Mouse (Mus musculus) G1E (cell line): ENCODE measurements around the gene Rab10. TPM values are rescaled to one million over a fixed set of nuclear protein-coding genes. Genes with fewer than 3 reads are reported as not detected.

Source experiments
- ATAC-seq: 2 replicates; pipeline ENCODE4 v1.8.0; 2016; ENCODE audit warnings: mild to moderate bottlenecking; ENCODE audit not compliant: insufficient number of reproducible peaks, poor library complexity, low FRiP score, severe bottlenecking; ENCODE audit errors: extremely low read depth
- DNase-seq: peaks from one replicate; pipeline ENCODE4 v3.0.0; 2012; ENCODE audit warnings: low spot score
- H3K27me3 ChIP-seq: 2 replicates; pipeline ENCODE4 v1.6.1; 2012; ENCODE audit warnings: mild to moderate bottlenecking, low read length, inconsistent platforms; ENCODE audit not compliant: insufficient read depth
- H3K36me3 ChIP-seq: replicated peaks from 2 replicates; pipeline ENCODE3; 2012; ENCODE audit warnings: mild to moderate bottlenecking, inconsistent platforms
- H3K4me1 ChIP-seq: 2 replicates; pipeline ENCODE4 v1.6.1; 2012; ENCODE audit warnings: low read depth, low read length, inconsistent platforms, mixed read lengths; ENCODE audit not compliant: insufficient read depth
- H3K4me3 ChIP-seq: 2 replicates; pipeline ENCODE4 v1.5.1; 2012; ENCODE audit warnings: low read depth, mild to moderate bottlenecking, inconsistent platforms, low read length, moderate library complexity, mixed read lengths
- H3K9me3 ChIP-seq: replicated peaks from 2 replicates; pipeline ENCODE4 v1.6.1; 2012; ENCODE audit warnings: inconsistent platforms
- CTCF ChIP-seq: IDR thresholded peaks from 2 replicates; pipeline ENCODE4 v1.5.1; 2012; ENCODE audit warnings: low read depth, low read length, inconsistent platforms, mixed read lengths
- GATA1 ChIP-seq: IDR thresholded peaks from 2 replicates; pipeline ENCODE4 v1.6.1; 2012; ENCODE audit warnings: borderline replicate concordance, low read length, inconsistent platforms, mixed read lengths
- GATA2 ChIP-seq: IDR thresholded peaks from 2 replicates; pipeline ENCODE4 v1.6.1; 2012; ENCODE audit warnings: low read depth, low read length, inconsistent platforms, borderline replicate concordance
- POLR2AphosphoS5 ChIP-seq: IDR thresholded peaks from 2 replicates; pipeline ENCODE4 v1.6.1; 2012; ENCODE audit warnings: low read depth, low read length, inconsistent platforms; ENCODE audit not compliant: insufficient replicate concordance
- TAL1 ChIP-seq: conservative IDR thresholded peaks from 2 replicates; pipeline ENCODE4 v1.6.1; 2012; ENCODE audit warnings: low read depth, low read length, inconsistent platforms, mixed read lengths
- polyA plus RNA-seq: library from polyadenylated mRNA; stranded (reverse); fragments of >175 nt; gene quantifications from 2 replicates; pipeline ENCODE4 v1.2.3, GENCODE M21; 2012
- total RNA-seq, 2 experiments: library from RNA; stranded (forward) in 1 of 2; stranded (reverse) in 1 of 2; fragments of 200-1000 nt in 1 of 2; fragments of >200 nt in 1 of 2; fragmentation: Nextera tagmentation in 1 of 2; gene quantifications; 2 replicates each; pipeline ENCODE4 v1.2.3; 2014 to 2017

Rab10 gene
- total and polyA plus RNA-seq, 3 experiments = 50.0 to 156 (median 131) TPM

DNA sequence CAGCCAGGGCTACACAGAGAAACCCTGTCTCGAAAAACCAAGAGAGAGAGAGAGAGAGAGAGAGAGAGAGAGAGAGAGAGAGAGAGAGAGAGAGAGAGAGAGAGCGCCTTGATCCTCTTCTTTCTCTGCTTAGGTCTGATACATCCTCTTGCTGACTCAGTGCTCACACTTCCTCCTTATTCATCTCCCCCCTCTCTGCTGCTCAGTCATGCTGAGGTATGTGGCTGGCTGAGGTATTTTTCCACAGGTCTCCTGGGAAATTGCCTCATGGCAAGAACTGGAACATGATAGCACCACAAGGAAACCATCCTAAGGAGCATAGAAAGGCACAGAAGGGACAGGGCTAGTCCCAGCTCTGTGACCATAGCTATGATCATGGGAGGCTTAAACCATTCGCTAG lies 39.6 kb upstream of the Rab10 start:
- H3K36me3 ChIP-seq = no peaks in the 10 kb centered on the region
- ATAC-seq = no peak
- H3K4me1 ChIP-seq = no peaks in the 10 kb centered on the region
- no peak for TF ChIP-seq CTCF
- no peak for TF ChIP-seq GATA2
- no peak for TF ChIP-seq GATA1
- no peak for TF ChIP-seq TAL1
- TF ChIP-seq POLR2AphosphoS5 = no peak
- no peak for DNase-seq
- H3K4me3 ChIP-seq = no peak overlapping the region
- H3K27me3 ChIP-seq = no peaks in the 10 kb centered on the region
- no peaks in the 10 kb centered on the region for H3K9me3 ChIP-seq

GRCm38 (mm10) chr12:3347682-3348081 lies 37.9 kb upstream of the Rab10 start:
- Histone ChIP-seq H3K9me3 (no peaks in the 10 kb centered on the region), H3K4me1 (no peaks in the 10 kb centered on the region), H3K4me3 (no peak overlapping the region), H3K27me3 (no peaks in the 10 kb centered on the region), H3K36me3 (no peaks in the 10 kb centered on the region)
- TF ChIP-seq GATA2 (no peak), POLR2AphosphoS5 (no peak), CTCF (no peak), GATA1 (no peak), TAL1 (no peak)
- ATAC-seq = no peak
- DNase-seq = no peak

DNA sequence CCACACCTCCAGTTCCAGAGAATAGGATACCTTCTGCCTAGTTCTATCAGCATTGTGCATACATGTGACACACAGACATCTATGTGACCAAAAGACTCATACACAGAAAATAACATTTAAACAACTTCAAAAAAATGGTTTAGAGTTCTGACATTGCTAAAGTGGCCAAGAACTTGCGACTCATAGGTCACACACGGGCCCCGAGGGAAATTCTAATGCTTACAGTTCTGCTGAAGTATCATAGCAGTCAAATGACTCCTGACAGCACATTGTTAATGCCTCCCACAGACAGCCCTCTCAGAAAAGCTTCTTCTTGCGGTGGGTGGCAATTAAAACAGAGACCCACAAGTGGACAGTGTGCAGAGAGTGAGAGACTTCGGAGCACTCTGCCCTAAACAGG lies 35.3 kb upstream of the Rab10 start:
- DNase-seq = no peak
- Histone ChIP-seq H3K4me1 (no peaks in the 10 kb centered on the region), H3K36me3 (no peaks in the 10 kb centered on the region), H3K4me3 (no peak overlapping the region), H3K9me3 (no peaks in the 10 kb centered on the region), H3K27me3 (no peaks in the 10 kb centered on the region)
- ATAC-seq = no peak
- TF ChIP-seq GATA2 = no peak
- TF ChIP-seq POLR2AphosphoS5 = no peak
- TF ChIP-seq TAL1 = no peak
- no peak for TF ChIP-seq GATA1
- TF ChIP-seq CTCF = no peak

DNA sequence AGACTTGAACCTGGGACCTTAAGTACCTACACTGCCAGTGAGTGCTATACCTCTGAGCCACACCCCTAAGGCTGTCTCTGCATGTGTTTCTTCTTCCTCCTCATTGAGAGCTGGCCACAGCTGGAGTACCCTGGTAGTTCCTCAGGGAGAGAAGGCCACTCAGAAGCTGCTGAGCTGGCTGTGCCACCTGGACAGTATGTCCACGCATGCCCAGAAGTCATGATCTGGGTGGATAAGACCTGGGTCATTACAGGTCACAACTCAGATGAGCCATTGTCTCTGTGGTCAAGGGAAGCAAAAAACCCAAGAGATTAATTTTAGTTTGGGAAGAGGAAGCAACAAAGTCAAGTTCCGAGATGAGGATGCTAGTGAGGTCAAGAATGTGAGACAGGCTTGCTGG lies 34.4 kb upstream of the Rab10 start:
- TF ChIP-seq CTCF = no peak
- no peak for TF ChIP-seq GATA1
- TF ChIP-seq POLR2AphosphoS5 = no peak
- no peak for TF ChIP-seq GATA2
- TF ChIP-seq TAL1 = no peak
- H3K27me3 ChIP-seq = no peaks in the 10 kb centered on the region
- no peak overlapping the region for H3K4me3 ChIP-seq
- ATAC-seq = no peak
- no peaks in the 10 kb centered on the region for H3K4me1 ChIP-seq
- H3K36me3 ChIP-seq = no peaks in the 10 kb centered on the region
- no peaks in the 10 kb centered on the region for H3K9me3 ChIP-seq
- DNase-seq = no peak

DNA sequence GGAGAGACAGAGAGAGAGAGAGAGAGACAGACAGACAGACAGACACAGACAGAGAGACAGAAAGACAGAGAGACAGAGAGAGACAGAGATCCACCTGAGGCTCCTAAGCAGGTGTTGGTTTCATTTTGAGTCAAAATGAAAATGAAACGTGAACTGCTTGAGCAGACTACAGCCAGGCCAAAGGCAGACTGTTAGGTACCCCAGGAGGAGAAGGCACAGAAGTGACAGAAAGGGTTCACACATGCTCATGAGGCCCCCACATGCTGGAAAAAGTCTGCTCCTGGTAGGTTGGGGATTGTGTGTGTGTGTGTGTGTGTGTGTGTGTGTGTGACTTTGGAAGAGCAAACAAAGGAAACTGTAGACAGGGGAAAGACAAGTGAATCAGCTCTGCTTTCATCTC lies 29.2 kb upstream of the Rab10 start:
- H3K9me3 ChIP-seq = no peaks in the 10 kb centered on the region
- TF ChIP-seq TAL1 (no peak), CTCF (no peak), GATA2 (no peak), POLR2AphosphoS5 (no peak), GATA1 (no peak)
- ATAC-seq (no peak), DNase-seq (no peak)
- no peak overlapping the region for H3K4me3 ChIP-seq
- no peaks in the 10 kb centered on the region for H3K4me1 ChIP-seq
- no peaks in the 10 kb centered on the region for H3K27me3 ChIP-seq
- no peaks in the 10 kb centered on the region for H3K36me3 ChIP-seq

GRCm38 (mm10) chr12:3329677-3330076 lies 19.9 kb upstream of the Rab10 start:
- TF ChIP-seq GATA1 (no peak), TAL1 (no peak), POLR2AphosphoS5 (no peak), GATA2 (no peak), CTCF (no peak)
- H3K4me3 ChIP-seq = no peak overlapping the region
- no peaks in the 10 kb centered on the region for H3K36me3 ChIP-seq
- no peak for ATAC-seq
- no peaks in the 10 kb centered on the region for H3K9me3 ChIP-seq
- no peaks in the 10 kb centered on the region for H3K4me1 ChIP-seq
- no peak for DNase-seq
- no peaks in the 10 kb centered on the region for H3K27me3 ChIP-seq

- TF ChIP-seq CTCF (no peak), POLR2AphosphoS5 (no peak), GATA2 (no peak), TAL1 (no peak), GATA1 (no peak)
- ATAC-seq (no peak), DNase-seq (no peak)
- Histone ChIP-seq H3K4me3 (no peak overlapping the region), H3K4me1 (no peaks in the 10 kb centered on the region), H3K9me3 (no peaks in the 10 kb centered on the region), H3K27me3 (no peaks in the 10 kb centered on the region), H3K36me3 (no peaks in the 10 kb centered on the region)
Measured at GRCm38 (mm10) chr12:3325232-3325631, 15.5 kb upstream of the Rab10 start.
